Mouse (Mus musculus) frontal cortex, adult 2 months (tissue): ENCODE measurements around the gene Arhgef17. TPM values are rescaled to one million over a fixed set of nuclear protein-coding genes. Genes with fewer than 3 reads are reported as not detected.

Source experiments
- DNase-seq, 2 experiments: peaks; one replicate each; pipeline ENCODE4 v3.0.0; 2022; ENCODE audit warnings: low spot score in 1 of 2; ENCODE audit errors: extremely low spot score in 1 of 2
- polyA plus RNA-seq: library from polyadenylated mRNA; depleted of rRNA; stranded (reverse); fragments of >200 nt; gene quantifications from 2 replicates; pipeline ENCODE4 v1.2.3, GENCODE M21; 2012

Arhgef17 gene
- polyA plus RNA-seq, 1 experiment, result 74.9 TPM

GRCm38 (mm10) chr7:100942789-100943615 lies 11.1 kb upstream of the Arhgef17 start:
- DNase-seq, result peak; percentile 56 to 77

GRCm38 (mm10) chr7:100941169-100941568 lies 9.3 kb upstream of the Arhgef17 start:
- no peak for DNase-seq

GRCm38 (mm10) chr7:100938106-100938505 lies 6.2 kb upstream of the Arhgef17 start:
- no peak for DNase-seq

GRCm38 (mm10) chr7:100937481-100937880 lies 5.6 kb upstream of the Arhgef17 start:
- no peak for DNase-seq

GRCm38 (mm10) chr7:100933520-100933919 lies 1.6 kb upstream of the Arhgef17 start:
- DNase-seq, result no peak

- DNase-seq, result peak in 1 of 2 experiments; percentile 80
These were observed 637 bp upstream of the Arhgef17 start for GRCm38 (mm10) chr7:100932481-100933007.

GRCm38 (mm10) chr7:100931316-100931925 lies 486 bp downstream of the Arhgef17 start:
- no peak for DNase-seq

GRCm38 (mm10) chr7:100930619-100931315 lies 1.1 kb downstream of the Arhgef17 start:
- no peak for DNase-seq

GRCm38 (mm10) chr7:100929639-100930303 lies 2.1 kb downstream of the Arhgef17 start:
- DNase-seq, result no peak

- DNase-seq, result no peak
These were observed 3.5 kb downstream of the Arhgef17 start for GRCm38 (mm10) chr7:100928456-100928855.

GRCm38 (mm10) chr7:100927287-100928000 lies 4.5 kb downstream of the Arhgef17 start:
- DNase-seq, result peak in 1 of 2 experiments; percentile 37

GRCm38 (mm10) chr7:100926311-100926923 lies 5.5 kb downstream of the Arhgef17 start:
- peak; percentile 57 for DNase-seq

- DNase-seq, result no peak
These were observed 7.0 kb downstream of the Arhgef17 start for GRCm38 (mm10) chr7:100924674-100925445.

- peak in 1 of 2 experiments; percentile 42 for DNase-seq
These were observed 7.7 kb downstream of the Arhgef17 start for GRCm38 (mm10) chr7:100924200-100924599.

GRCm38 (mm10) chr7:100922907-100923306 lies 9.0 kb downstream of the Arhgef17 start:
- DNase-seq, result no peak

GRCm38 (mm10) chr7:100921289-100921688 lies 10.6 kb downstream of the Arhgef17 start:
- no peak for DNase-seq

- DNase-seq, result no peak
These were observed 12.1 kb downstream of the Arhgef17 start for GRCm38 (mm10) chr7:100919809-100920107.

GRCm38 (mm10) chr7:100919006-100919808 lies 12.7 kb downstream of the Arhgef17 start:
- DNase-seq, result no peak
